Mouse (Mus musculus) thymus, adult 2 months (tissue): ENCODE measurements at regions not wholly inside any gene's neighbourhood (a gene's known extent, or its start where the extent isn't known, plus 50 kb on each side); places are given as distances from the start of the nearest gene placed in this dataset.

Experiments
- CTCF ChIP-seq: fragments of 200-500 bp; IDR thresholded peaks from 2 replicates; pipeline ENCODE4 v1.5.1; 2012; ENCODE audit warnings: mild to moderate bottlenecking, control low read depth, low read length, moderate library complexity, borderline replicate concordance; ENCODE audit not compliant: control insufficient read depth, poor library complexity, insufficient read depth; ENCODE audit errors: extremely low read depth
- POLR2A ChIP-seq: fragments of 200-500 bp; IDR thresholded peaks from 2 replicates; pipeline ENCODE4 v1.6.1; 2012; ENCODE audit warnings: mild to moderate bottlenecking, low read length, control low read depth, moderate library complexity; ENCODE audit not compliant: control insufficient read depth, poor library complexity, insufficient read depth; ENCODE audit errors: extremely low read depth

DNA sequence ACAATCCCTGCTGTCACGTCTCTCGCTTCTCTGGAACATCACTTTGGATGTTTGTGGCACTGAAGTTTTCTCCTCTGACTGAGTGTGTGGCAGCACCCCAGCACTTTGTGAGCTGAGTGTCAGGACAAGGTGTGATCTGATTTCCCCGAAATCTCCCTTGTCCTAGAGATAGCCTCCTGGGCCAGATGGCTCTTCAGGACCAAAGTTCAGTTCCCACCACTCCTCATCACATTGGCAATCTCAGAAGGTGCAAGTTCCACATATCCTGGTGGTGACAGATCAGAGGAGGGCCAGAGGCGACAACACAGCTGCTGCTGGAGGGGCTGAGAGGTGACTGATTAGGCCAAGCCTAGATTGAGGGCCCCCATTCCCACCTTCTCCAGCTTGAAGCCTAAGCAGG is 193.2 kb upstream of the Fermt1 start:
- TF ChIP-seq CTCF (no peak), POLR2A (no peak)
